Mouse (Mus musculus) ovary, postnatal 14 days (tissue): Measurements from ENCODE around the gene Catsperd.

ENCODE experiments used
- DNase-seq: peaks from one replicate; pipeline ENCODE4 v3.0.0; 2022; ENCODE audit warnings: low spot score

The Catsperd gene

DNA sequence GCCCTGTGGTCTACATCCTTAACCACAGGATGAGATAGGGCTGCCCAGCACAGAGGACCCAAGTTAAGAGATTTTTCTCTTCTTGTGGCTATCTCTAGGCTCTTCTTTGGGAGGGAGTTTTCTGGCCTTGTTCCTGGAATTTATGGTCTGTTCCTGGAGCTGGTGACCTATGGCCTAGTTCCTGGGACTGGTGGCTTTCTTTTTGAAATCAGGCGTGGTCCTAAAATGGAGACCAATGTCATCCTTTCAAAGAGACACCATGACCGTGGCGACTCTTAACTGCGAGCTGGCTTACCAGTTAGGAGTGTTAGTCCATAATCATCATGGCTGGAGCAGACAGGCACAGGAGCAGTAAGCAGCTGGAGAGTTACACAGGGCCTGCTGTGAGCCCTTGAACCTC is 38.4 kb downstream of the Catsperd start:
- no peak for DNase-seq

DNA sequence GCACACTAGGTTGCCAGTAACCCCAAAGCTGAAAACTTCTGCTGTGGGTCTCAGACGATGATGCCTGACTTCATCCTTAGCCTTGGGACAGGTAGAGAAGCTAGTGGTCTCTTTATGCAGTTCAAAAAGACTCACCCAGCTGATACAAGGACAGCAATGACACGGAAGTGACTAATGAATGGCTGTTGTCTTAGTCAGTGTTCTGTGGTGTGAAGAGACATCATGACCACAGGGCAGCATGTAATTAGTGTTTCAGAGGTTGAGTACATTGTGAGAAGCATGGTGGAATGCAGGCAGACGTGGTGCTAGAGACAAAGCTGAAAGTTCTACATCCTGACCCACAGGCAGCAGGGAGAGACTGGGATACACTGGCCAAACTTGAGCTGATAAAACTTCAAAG is 39.6 kb downstream of the Catsperd start:
- no peak for DNase-seq

DNA sequence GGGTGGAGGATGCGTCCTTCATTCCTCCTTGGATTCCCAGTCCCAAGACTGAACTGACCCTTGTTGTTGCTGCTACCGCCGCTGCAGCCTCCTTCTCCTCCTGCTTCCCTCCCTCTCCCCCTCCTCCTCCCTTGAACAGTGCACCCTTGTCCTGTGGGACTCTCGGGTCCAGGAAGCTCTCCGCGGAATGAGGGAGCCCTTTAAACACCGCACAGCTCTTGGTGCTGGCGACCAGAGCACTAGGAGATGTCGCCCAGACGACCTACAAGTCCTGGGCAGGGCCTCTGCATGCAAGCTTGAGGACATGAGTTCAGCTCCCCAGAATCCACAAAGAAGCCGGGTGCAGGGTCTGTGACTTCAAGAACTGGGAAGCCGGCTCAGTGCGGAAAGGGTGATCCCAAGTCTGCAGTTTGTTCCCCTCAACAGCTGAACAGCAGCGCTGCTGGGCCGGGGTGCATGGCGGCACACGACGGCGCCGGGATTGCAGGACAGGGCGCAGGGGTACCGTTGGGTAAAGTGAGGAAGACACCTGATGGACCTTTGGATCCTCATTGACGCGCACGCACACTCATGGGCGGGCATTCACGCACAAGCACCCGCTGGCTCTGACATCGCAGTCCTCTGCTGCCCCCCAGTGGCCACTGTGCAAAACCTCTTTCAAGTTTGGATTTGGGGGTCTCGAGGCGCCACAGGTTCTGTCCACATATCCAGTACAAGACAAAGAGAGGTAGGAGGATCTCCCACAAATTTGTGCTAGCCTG is 40.6 kb downstream of the Catsperd start:
- DNase-seq = peak; percentile 75

- no peak for DNase-seq
Observed at GRCm38 (mm10) chr17:56669766-56670165, 41.8 kb downstream of the Catsperd start.

DNA sequence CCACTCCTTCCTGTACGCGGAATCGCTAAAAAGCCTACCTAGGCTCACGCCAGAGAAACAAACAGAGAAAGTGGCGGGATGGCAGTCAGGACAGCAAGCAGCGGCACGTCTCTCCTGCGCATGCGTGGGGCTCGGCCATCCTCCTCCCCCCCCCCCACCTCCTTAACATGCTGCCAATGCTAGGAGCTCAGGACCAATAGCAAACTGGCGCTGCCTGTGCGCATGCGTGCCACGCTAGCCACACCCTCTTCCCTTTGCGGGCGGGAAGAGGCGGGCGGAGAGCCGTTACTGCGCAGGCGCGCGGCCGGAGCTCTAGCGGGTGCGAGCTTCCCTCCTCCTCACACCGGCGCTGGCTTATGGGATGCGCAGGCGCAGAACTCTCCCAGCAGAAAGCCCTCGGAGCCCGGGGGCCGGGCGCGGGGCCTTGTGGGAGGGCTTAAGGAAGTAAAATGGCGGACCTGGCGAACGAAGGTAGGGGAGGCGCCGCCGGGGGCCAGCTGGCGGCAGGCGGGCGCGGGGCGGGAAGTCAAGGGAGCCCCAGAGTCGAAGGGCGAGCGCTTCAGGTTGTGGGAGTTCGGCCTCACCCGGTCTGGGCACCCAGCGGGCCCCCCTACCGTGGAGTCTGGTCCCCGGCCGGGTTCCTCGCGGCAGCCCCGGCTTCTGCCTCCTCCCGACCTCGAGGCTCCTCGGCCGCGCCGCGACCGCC is 45.2 kb downstream of the Catsperd start, which contains the start of gene Ranbp3:
Ranbp3 (plus strand) TSS at position 354 of the 706 bp plus-strand sequence.
- peak; percentile 97 for DNase-seq

DNA sequence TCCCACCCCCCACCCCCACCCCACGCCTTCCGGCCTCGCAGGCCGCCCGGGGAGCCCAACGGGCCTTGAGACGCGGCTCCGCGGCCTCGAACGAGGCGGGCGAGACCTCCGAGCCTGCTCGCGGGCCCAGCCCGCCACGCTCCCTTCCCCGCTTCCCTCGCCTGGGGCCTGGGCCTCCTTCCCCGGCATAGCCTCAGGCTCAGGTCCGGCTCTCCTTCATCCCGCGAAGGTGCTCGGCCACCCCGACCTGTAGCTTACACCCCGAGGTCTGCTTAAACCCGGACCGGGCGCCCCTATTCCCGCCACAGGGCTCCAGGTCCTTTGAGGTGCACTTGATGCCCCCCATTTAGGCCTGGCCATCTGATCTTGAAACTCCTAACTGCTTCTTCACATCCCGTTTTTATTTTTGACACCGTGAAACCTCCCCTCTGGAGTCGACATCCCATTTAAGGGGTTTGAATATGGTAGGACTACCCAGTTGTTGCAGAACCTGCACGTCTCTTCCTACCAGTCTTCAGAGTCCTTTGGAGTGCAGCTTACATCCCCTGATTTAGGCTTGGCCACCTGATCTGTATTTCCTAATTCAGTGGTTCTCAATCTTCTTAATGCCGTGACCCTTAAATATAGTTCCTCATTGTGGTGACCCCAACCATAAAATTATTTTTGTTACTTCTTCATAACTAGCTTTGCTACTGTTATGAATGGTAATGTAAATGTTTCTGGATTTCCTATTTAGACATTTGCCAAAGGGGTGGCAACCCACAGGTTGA is 45.9 kb downstream of the Catsperd start:
- peak; percentile 25 for DNase-seq

- DNase-seq = no peak
Observed at GRCm38 (mm10) chr17:56681791-56682190, 53.8 kb downstream of the Catsperd start.

- DNase-seq = no peak
Observed at GRCm38 (mm10) chr17:56682880-56683279, 54.9 kb downstream of the Catsperd start.

DNA sequence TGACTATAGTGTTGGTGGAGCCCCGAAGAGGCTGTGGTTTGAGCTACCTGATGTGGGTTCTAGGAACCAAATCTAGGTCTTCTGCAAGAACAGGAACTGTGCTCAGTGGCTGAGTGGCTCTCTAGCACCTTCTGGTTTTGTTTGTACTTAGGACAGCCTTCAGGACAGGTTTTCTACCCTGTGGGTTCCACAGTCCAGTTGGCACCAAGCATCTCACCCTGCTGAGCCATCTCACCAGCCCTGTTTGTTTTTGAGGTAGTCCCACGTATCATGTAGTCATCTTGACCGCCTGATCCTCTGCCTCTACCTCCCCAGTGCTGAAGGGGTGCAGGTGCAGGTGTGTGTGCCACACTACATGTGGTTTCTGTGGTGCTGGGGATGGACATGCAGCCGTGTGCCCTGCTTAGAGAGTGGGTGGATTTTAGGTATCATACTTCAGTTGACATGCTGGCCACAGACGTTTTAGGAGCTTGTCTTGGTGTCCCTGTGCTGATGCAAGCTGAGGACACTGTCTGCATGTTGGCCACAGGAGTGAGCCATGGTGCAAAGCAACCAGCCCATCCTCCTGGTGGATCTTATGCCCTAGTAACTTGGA is 55.7 kb downstream of the Catsperd start:
- no peak for DNase-seq

DNA sequence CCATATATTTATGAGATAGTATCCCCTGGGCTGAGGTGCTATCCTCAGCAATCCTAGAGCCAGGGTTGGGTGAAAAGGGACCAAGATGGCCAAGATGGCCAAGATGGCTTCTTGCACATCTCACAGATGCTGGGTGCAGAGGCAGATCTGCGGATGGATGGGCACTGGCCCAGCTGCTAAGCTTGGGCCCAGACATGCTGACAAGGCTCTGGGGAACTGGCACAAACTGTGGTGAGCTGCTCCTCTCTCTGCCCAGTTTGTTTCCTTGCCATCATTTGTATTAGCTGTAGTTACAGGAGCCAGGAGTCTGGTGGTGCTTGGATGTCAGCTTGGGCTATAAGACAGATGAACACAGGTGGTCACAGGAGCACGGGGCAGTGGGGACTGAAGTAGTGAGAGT is 56.7 kb downstream of the Catsperd start:
- DNase-seq = no peak

GRCm38 (mm10) chr17:56686801-56687200 is 58.9 kb downstream of the Catsperd start:
- DNase-seq = no peak

GRCm38 (mm10) chr17:56688045-56688444 is 60.1 kb downstream of the Catsperd start:
- DNase-seq = no peak

- DNase-seq = no peak
Observed at GRCm38 (mm10) chr17:56688689-56689088, 60.7 kb downstream of the Catsperd start.

DNA sequence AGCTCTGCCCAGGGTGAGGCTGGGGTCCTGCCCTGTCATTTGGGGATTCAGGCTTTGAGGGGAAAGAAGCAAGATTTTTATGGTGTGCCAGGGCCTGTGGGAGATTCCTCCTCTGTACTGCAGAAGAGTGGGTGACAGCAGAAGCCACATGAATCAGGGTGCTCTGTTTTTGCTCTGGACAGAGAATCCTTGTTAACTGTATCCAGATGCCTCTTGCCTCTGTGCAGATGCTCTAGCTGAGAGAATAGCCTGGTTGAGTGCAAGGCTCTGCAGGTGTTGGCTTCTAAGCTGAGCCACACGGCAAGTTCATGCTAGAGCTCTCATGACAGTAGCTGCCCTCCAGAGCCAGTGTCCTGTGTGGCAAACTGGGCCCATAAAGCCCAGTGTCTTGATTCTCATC is 65.5 kb downstream of the Catsperd start:
- DNase-seq = no peak

DNA sequence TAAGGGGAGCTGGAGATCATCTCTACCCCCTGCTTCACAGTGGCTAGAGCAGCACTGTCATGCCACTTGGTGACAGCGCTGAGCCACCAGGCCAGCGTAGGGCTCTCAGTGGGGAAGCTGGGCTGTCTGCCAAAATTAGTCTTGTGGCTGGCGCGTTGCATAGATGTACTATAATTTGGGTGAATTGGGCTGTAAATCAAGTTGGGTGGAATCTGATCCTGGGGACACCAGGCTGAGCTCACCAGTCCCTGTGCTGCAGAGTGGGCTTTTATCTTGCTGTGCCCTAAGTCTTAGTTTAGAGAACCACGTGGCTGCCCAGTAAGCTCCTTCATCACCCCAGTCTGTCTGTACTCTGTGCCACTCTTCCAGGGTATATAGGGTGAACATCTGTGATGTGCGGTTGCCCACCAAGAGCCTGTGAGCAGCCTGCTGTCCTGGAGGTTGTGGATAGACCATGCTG is 65.9 kb downstream of the Catsperd start:
- DNase-seq = no peak

DNA sequence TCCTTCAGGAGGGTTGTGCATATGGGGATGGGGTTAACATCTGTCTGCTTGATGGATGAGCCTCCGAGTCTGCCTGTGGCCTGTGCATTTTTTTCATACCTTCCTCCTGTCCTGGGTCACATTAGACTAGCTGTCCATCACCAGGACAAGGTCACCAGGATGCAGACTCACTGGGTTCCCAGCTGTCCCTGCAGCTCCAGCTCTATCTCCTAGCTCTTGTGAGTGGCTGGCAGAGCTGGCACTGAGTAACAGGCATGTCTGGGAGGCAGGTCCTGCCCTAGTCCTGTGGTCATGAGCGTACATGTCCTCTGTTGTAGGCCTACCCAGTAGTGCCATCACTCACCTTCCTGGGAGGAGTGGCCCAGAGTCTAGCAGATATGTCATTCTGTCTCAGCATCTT is 72.5 kb downstream of the Catsperd start:
- no peak for DNase-seq

GRCm38 (mm10) chr17:56703038-56703437 is 75.1 kb downstream of the Catsperd start:
- DNase-seq = no peak

- DNase-seq = no peak
Observed at GRCm38 (mm10) chr17:56706515-56706914, 78.6 kb downstream of the Catsperd start.

- DNase-seq = no peak
Observed at GRCm38 (mm10) chr17:56708692-56709091, 80.7 kb downstream of the Catsperd start.

GRCm38 (mm10) chr17:56709708-56710107 is 81.8 kb downstream of the Catsperd start:
- DNase-seq = no peak
